Mouse (Mus musculus) testis, adult 2 months (tissue): ENCODE measurements around the gene Prkn. TPM values are rescaled to one million over a fixed set of nuclear protein-coding genes. Genes with fewer than 3 reads are reported as not detected.

Experiments
- H3K27ac ChIP-seq: fragments of 200-500 bp; 2 replicates; pipeline ENCODE4 v1.5.1; 2012; ENCODE audit warnings: low read depth, low read length; ENCODE audit not compliant: control insufficient read depth, insufficient read depth
- H3K27me3 ChIP-seq: fragments of 200-500 bp; 2 replicates; pipeline ENCODE4 v1.6.1; 2012; ENCODE audit warnings: mild to moderate bottlenecking, low read length, moderate library complexity; ENCODE audit not compliant: control insufficient read depth, insufficient read depth
- H3K36me3 ChIP-seq: fragments of 200-500 bp; 2 replicates; pipeline ENCODE4 v1.6.1; 2012; ENCODE audit warnings: mild to moderate bottlenecking, low read length; ENCODE audit not compliant: control insufficient read depth, insufficient read depth
- H3K4me1 ChIP-seq: fragments of 200-500 bp; 2 replicates; pipeline ENCODE4 v1.6.1; 2012; ENCODE audit warnings: low read length; ENCODE audit not compliant: control insufficient read depth, insufficient read depth
- H3K4me3 ChIP-seq: fragments of 200-500 bp; 2 replicates; pipeline ENCODE4 v1.5.1; 2012; ENCODE audit warnings: low read depth, mild to moderate bottlenecking, low read length, moderate library complexity, mixed read lengths; ENCODE audit not compliant: control insufficient read depth
- CTCF ChIP-seq: fragments of 200-500 bp; IDR thresholded peaks from 2 replicates; pipeline ENCODE4 v1.5.1; 2012; ENCODE audit warnings: low read depth, mild to moderate bottlenecking, inconsistent platforms, low read length, moderate library complexity; ENCODE audit not compliant: control insufficient read depth, insufficient read depth, insufficient replicate concordance
- POLR2A ChIP-seq: fragments of 200-500 bp; IDR thresholded peaks from 2 replicates; pipeline ENCODE4 v1.6.1; 2012; ENCODE audit warnings: low read depth, mild to moderate bottlenecking, inconsistent platforms, low read length, moderate library complexity; ENCODE audit not compliant: control insufficient read depth
- polyA plus RNA-seq: library from polyadenylated mRNA; depleted of rRNA; stranded (reverse); fragments of >200 nt; gene quantifications from 2 replicates; pipeline ENCODE4 v1.2.3, GENCODE M21; 2012

Gene Prkn
- polyA plus RNA-seq, 1 experiment = 13.2 TPM

DNA sequence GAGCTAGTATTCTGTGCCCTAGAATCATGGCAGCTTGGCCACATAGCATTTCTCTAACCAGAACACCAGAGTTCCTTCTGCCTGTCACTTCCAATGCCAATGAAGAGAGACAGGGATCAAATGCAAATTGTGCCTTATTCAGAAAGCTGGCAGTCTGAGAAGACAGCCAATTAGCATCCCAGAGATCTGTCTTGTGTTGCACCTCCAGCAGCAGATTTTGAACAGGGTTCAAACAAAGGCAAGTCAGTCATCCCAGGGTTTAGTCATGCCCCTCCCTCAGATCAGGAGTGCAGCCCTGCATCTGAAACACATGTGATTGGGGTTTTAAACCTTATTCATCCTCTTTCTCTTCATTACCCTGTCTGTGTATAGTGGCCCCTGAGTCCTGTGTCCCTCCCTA is 900.5 kb downstream of the Prkn start:
- TF ChIP-seq CTCF (no peak), POLR2A (no peak)
- H3K4me3 ChIP-seq = no peak overlapping the region
- no peaks in the 10 kb centered on the region for H3K4me1 ChIP-seq
- no peaks in the 10 kb centered on the region for H3K27me3 ChIP-seq
- H3K36me3 ChIP-seq = no peaks in the 10 kb centered on the region
- H3K27ac ChIP-seq = no peak overlapping the region

DNA sequence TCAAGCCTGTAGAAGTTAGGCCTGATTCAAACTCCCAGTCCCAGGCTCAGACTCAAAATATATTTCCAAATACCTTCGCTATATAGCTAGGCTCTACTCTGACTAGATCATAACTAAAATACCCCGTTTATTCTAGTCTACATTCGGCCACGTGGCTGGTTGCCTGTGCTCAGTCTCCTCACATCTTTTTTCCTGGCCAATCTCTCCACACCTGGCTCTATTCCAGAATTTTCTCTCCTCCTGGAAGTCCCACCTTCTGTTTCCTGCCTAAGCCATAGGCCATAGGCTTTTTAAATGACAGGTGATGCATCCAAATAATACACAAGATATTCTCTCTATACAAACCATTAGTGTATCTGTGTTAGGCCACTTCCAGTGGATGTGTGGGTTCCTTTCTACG is 901.0 kb downstream of the Prkn start:
- no peak for TF ChIP-seq POLR2A
- no peak for TF ChIP-seq CTCF
- H3K4me1 ChIP-seq = no peaks in the 10 kb centered on the region
- H3K36me3 ChIP-seq = no peaks in the 10 kb centered on the region
- H3K27ac ChIP-seq = no peak overlapping the region
- H3K27me3 ChIP-seq = no peaks in the 10 kb centered on the region
- no peak overlapping the region for H3K4me3 ChIP-seq

DNA sequence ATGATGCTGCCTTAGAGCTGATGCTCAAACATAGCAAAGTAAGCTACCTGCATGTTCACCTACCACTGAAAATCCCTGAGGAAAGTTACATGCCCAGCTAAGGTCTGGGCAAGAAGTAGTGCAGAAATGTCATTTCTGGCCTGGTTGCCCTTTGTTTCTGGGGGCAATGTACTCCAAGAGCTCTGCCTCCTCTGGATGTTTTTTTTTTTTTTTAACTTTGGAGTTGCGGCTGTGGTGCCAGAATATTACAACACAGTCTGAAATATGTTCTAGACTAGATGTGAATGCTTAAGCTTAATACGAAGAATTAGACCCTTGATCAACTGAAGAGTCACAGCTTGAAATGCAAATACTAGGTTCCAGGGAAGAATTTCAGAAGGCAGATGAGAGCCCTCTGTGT is 911.1 kb downstream of the Prkn start:
- TF ChIP-seq POLR2A (no peak), CTCF (no peak)
- no peak overlapping the region for H3K4me3 ChIP-seq
- H3K27me3 ChIP-seq = no peaks in the 10 kb centered on the region
- no peaks in the 10 kb centered on the region for H3K4me1 ChIP-seq
- H3K36me3 ChIP-seq = no peaks in the 10 kb centered on the region
- H3K27ac ChIP-seq = no peak overlapping the region

DNA sequence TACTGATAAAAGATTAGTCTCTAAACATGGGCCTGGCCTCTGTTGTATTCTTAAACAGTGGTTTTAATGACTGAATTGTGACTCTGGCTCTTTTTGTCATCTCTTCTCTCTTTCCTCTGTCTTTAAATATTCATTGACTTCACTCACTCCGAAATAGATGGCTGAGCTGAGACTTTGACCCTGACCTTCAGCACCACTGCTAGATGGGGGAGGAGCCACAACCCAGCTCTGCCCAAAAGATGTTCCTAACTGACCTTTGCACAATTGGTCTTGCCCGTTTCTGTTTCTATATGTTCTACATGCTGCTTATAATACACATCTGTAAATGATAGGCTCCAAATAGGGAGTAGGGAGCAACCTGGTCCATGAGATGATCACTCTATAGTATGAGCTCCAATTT is 912.5 kb downstream of the Prkn start:
- no peak for TF ChIP-seq POLR2A
- Histone ChIP-seq H3K27me3 (no peaks in the 10 kb centered on the region), H3K4me3 (no peak overlapping the region), H3K27ac (no peak overlapping the region), H3K4me1 (no peaks in the 10 kb centered on the region), H3K36me3 (no peaks in the 10 kb centered on the region)

DNA sequence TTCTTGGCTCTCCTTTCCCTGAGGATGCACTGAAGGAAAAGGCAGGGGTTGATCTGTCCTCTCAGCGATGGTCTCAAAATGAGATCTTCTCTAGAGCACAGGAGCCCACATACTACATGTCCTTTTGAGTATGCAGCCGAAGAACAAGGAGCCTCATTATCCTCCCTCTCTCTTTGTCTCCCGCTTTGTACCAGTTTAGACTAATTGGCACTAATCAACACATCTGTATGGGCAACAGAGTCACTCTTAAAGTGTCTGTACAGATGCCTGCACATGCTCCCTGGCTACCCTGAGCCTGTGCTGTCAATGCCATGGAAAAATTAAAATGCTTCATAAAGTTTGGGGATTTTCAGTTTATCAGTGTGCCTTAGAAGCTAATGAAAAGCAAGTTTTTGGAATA is 924.9 kb downstream of the Prkn start:
- TF ChIP-seq CTCF = no peak
- no peak for TF ChIP-seq POLR2A
- Histone ChIP-seq H3K36me3 (no peaks in the 10 kb centered on the region), H3K4me1 (0 out of 2 replicates have a peak, but pooled peaks cover 2% of the 10 kb centered on the region), H3K4me3 (no peak overlapping the region), H3K27me3 (no peaks in the 10 kb centered on the region), H3K27ac (no peak overlapping the region)

DNA sequence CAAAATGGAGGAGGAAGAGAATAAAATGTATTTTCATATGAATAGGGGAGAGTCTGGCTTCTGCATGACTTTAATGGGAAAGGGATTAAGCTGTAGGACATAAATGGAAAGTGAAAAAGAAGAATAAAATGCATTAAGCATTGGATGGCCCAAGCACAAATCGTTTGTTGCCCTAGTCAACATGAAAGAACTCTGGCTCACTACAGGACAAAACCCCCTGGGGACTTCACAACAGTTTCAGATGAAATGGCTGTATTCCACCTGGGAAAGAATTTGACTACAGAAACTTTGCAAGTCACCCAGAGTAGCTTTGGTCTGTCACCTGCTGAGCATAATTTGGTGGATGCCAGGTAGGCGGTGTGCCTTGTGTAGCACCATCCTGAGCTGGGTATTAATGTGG is 925.4 kb downstream of the Prkn start:
- TF ChIP-seq CTCF (no peak), POLR2A (no peak)
- Histone ChIP-seq H3K27ac (no peak overlapping the region), H3K36me3 (no peaks in the 10 kb centered on the region), H3K27me3 (no peaks in the 10 kb centered on the region), H3K4me3 (no peak overlapping the region), H3K4me1 (0 out of 2 replicates have a peak, but pooled peaks cover 2% of the 10 kb centered on the region)

DNA sequence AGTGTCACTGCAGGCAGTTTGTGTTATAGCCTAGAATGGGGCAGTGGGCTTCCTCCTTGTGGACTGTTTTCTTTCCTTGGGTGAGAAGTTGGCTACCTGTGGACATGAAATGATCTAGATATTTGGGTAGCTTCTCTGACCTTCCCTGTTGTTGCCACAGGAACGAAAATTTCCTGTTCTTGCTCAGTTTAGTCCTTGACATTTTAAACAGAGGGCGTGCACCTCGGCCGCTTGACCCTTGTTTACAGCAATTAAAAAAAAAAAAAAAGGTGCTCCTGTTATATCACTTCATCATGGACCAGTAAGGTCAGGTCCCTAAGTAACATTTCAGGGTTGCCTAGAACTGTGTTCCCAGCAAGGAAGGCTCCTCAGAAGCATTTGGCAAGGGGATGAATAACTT is 927.1 kb downstream of the Prkn start:
- Histone ChIP-seq H3K27ac (no peak overlapping the region), H3K4me1 (0 out of 2 replicates have a peak, but pooled peaks cover 2% of the 10 kb centered on the region), H3K36me3 (no peaks in the 10 kb centered on the region), H3K4me3 (no peak overlapping the region), H3K27me3 (no peaks in the 10 kb centered on the region)
- TF ChIP-seq POLR2A (no peak), CTCF (no peak)

DNA sequence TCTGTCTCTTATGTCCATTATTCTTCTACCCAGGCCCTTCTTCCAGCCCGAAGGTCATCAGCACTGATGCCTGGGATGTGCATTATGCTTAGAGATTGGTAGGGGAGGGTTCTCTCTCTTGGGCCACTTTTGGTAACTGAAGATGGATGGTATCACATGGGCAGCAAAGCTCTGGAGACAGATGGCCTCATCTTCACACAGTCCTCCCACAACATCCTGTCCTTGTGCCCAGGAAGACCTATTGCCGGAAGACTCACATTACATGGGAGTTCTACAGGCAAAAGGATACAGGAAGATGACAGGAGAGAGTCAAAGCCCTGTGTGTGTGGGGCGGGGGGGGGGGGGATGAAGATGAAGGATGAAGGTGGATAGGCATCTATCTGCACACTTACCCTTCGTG is 928.2 kb downstream of the Prkn start:
- H3K4me3 ChIP-seq = no peak overlapping the region
- H3K27me3 ChIP-seq = no peaks in the 10 kb centered on the region
- 0 out of 2 replicates have a peak, but pooled peaks cover 2% of the 10 kb centered on the region for H3K4me1 ChIP-seq
- no peaks in the 10 kb centered on the region for H3K36me3 ChIP-seq
- no peak overlapping the region for H3K27ac ChIP-seq
- TF ChIP-seq POLR2A = no peak
- no peak for TF ChIP-seq CTCF
